Mouse (Mus musculus): Measurements from ENCODE around the gene Rfx4. TPM values are rescaled to one million over a fixed set of nuclear protein-coding genes. Genes with fewer than 3 reads are reported as not detected.

Rfx4 gene
- total and polyA plus RNA-seq, 2 experiments = 1.8 to 5.1 TPM

- no peaks in the 10 kb centered on the region for H3K27me3 ChIP-seq (ENCODE audit: control insufficient read depth, insufficient read depth, low read length)
- no peak overlapping the region for H3K4me3 ChIP-seq (ENCODE audit: insufficient read depth, low read depth, low read length)
- H3K36me3 ChIP-seq (ENCODE audit: control insufficient read depth, insufficient read depth, low read length) = no peaks in the 10 kb centered on the region
- no peaks in the 10 kb centered on the region; the same call in 1 of the 2 replicates for H3K4me1 ChIP-seq (ENCODE audit: control insufficient read depth, insufficient read depth, low read length)
- no peak for DNase-seq (ENCODE audit: extremely low read depth, low read depth, low spot score)
- H3K9ac ChIP-seq (ENCODE audit: low read depth, low read length) = no peak overlapping the region
- no peaks in the 10 kb centered on the region for H3K79me2 ChIP-seq (ENCODE audit: control insufficient read depth, insufficient read depth, low read length)
- WGBS = 70% methylated on average over 6 of the region's 6 CpGs
- no peak overlapping the region for H3K27ac ChIP-seq (replicated peaks; ENCODE audit: insufficient read depth, low read depth, low read length)
- TF ChIP-seq POLR2A (IDR thresholded peaks at IDR 0.05; ENCODE audit: extremely low read depth, insufficient read depth, low read length) (no peak), CTCF (IDR thresholded peaks at IDR 0.05; ENCODE audit: low read depth, low read length) (no peak)
These were observed 63.8 kb downstream of the Rfx4 start for GRCm38 (mm10) chr10:84819669-84820068.

GRCm38 (mm10) chr10:84820230-84820629, 64.4 kb downstream of the Rfx4 start:
- H3K79me2 ChIP-seq (ENCODE audit: control insufficient read depth, insufficient read depth, low read length) = no peaks in the 10 kb centered on the region
- H3K9ac ChIP-seq (ENCODE audit: low read depth, low read length) = no peak overlapping the region
- 69% methylated on average over 3 of the region's 3 CpGs for WGBS
- no peak for TF ChIP-seq POLR2A (IDR thresholded peaks at IDR 0.05; ENCODE audit: extremely low read depth, insufficient read depth, low read length)
- TF ChIP-seq CTCF (IDR thresholded peaks at IDR 0.05; ENCODE audit: low read depth, low read length) = no peak
- no peak overlapping the region for H3K4me3 ChIP-seq (ENCODE audit: insufficient read depth, low read depth, low read length)
- DNase-seq (ENCODE audit: extremely low read depth, low read depth, low spot score) = no peak
- no peak overlapping the region for H3K27ac ChIP-seq (replicated peaks; ENCODE audit: insufficient read depth, low read depth, low read length)
- H3K36me3 ChIP-seq (ENCODE audit: control insufficient read depth, insufficient read depth, low read length) = no peaks in the 10 kb centered on the region
- H3K4me1 ChIP-seq (ENCODE audit: control insufficient read depth, insufficient read depth, low read length) = no peaks in the 10 kb centered on the region; the same call in 1 of the 2 replicates
- no peaks in the 10 kb centered on the region for H3K27me3 ChIP-seq (ENCODE audit: control insufficient read depth, insufficient read depth, low read length)

GRCm38 (mm10) chr10:84822741-84823151, 66.9 kb downstream of the Rfx4 start:
- TF ChIP-seq CTCF (IDR thresholded peaks at IDR 0.05; ENCODE audit: low read depth, low read length) (no peak), POLR2A (IDR thresholded peaks at IDR 0.05; ENCODE audit: extremely low read depth, insufficient read depth, low read length) (no peak)
- Histone ChIP-seq H3K27ac (replicated peaks; ENCODE audit: insufficient read depth, low read depth, low read length) (no peak overlapping the region), H3K27me3 (ENCODE audit: control insufficient read depth, insufficient read depth, low read length) (no peaks in the 10 kb centered on the region), H3K9ac (ENCODE audit: low read depth, low read length) (no peak overlapping the region), H3K4me1 (ENCODE audit: control insufficient read depth, insufficient read depth, low read length) (no peaks in the 10 kb centered on the region; the same call in 1 of the 2 replicates), H3K79me2 (ENCODE audit: control insufficient read depth, insufficient read depth, low read length) (no peaks in the 10 kb centered on the region), H3K36me3 (ENCODE audit: control insufficient read depth, insufficient read depth, low read length) (no peaks in the 10 kb centered on the region), H3K4me3 (ENCODE audit: insufficient read depth, low read depth, low read length) (no peak overlapping the region)
- 78% methylated on average over 9 of the region's 9 CpGs for WGBS
- no peak for DNase-seq (ENCODE audit: extremely low read depth, low read depth, low spot score)

DNA sequence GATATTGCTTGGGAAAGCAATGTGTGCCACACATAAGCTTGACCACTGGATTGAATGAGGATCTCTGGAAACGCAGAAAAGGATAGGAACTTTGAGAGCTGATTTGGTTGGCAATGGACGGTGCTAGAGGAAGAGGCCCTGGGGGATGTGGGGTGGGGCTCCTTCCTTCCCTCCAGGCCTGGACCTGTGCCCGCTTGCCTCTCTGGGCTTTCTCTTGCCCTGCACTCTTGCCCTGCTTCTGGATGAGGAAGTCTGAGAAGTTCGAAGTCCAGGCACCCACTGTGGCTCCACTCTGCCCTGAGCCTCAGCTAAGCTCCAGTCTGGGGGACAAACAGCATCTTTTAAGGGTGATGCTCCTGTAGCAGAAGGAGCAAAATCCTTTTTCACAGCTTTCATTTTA, 67.8 kb downstream of the Rfx4 start:
- H3K79me2 ChIP-seq (ENCODE audit: control insufficient read depth, insufficient read depth, low read length) = no peaks in the 10 kb centered on the region
- no peak overlapping the region for H3K4me3 ChIP-seq (ENCODE audit: insufficient read depth, low read depth, low read length)
- H3K27ac ChIP-seq (replicated peaks; ENCODE audit: insufficient read depth, low read depth, low read length) = no peak overlapping the region
- H3K36me3 ChIP-seq (ENCODE audit: control insufficient read depth, insufficient read depth, low read length) = no peaks in the 10 kb centered on the region
- H3K4me1 ChIP-seq (ENCODE audit: control insufficient read depth, insufficient read depth, low read length) = no peaks in the 10 kb centered on the region; the same call in 1 of the 2 replicates
- no peak for DNase-seq (ENCODE audit: extremely low read depth, low read depth, low spot score)
- TF ChIP-seq POLR2A (IDR thresholded peaks at IDR 0.05; ENCODE audit: extremely low read depth, insufficient read depth, low read length) = no peak
- no peak for TF ChIP-seq CTCF (IDR thresholded peaks at IDR 0.05; ENCODE audit: low read depth, low read length)
- H3K9ac ChIP-seq (ENCODE audit: low read depth, low read length) = no peak overlapping the region
- 55% methylated on average over 4 of the region's 4 CpGs for WGBS
- H3K27me3 ChIP-seq (ENCODE audit: control insufficient read depth, insufficient read depth, low read length) = no peaks in the 10 kb centered on the region

DNA sequence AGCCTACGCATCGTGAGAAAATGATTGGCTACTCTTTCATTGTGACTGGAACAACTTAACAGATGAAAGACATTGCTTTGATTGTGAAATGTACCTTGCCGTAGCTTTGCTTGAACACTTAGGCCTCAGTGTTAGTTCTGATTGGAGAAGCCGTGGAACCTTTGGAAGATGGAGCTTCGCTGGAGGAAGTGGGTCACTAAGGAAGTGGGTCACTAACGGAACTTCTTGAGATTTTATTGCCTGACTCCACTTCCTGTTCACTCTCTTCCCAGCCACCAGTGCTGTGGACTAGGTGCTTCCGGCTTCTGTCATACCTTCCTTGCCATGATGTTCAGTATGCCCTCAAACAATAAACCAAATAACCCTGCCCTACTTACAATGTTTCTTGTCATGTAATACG, 73.1 kb downstream of the Rfx4 start:
- H3K27me3 ChIP-seq (ENCODE audit: control insufficient read depth, insufficient read depth, low read length) = no peaks in the 10 kb centered on the region
- TF ChIP-seq POLR2A (IDR thresholded peaks at IDR 0.05; ENCODE audit: extremely low read depth, insufficient read depth, low read length) (no peak), CTCF (IDR thresholded peaks at IDR 0.05; ENCODE audit: low read depth, low read length) (no peak)
- H3K36me3 ChIP-seq (ENCODE audit: control insufficient read depth, insufficient read depth, low read length) = no peaks in the 10 kb centered on the region
- H3K27ac ChIP-seq (replicated peaks; ENCODE audit: insufficient read depth, low read depth, low read length) = no peak overlapping the region
- no peak overlapping the region for H3K4me3 ChIP-seq (ENCODE audit: insufficient read depth, low read depth, low read length)
- WGBS = 82% methylated on average over 8 of the region's 8 CpGs
- H3K4me1 ChIP-seq (ENCODE audit: control insufficient read depth, insufficient read depth, low read length) = no peaks in the 10 kb centered on the region
- no peak overlapping the region for H3K9ac ChIP-seq (ENCODE audit: low read depth, low read length)
- DNase-seq (ENCODE audit: extremely low read depth, low read depth, low spot score) = no peak
- H3K79me2 ChIP-seq (ENCODE audit: control insufficient read depth, insufficient read depth, low read length) = no peaks in the 10 kb centered on the region

DNA sequence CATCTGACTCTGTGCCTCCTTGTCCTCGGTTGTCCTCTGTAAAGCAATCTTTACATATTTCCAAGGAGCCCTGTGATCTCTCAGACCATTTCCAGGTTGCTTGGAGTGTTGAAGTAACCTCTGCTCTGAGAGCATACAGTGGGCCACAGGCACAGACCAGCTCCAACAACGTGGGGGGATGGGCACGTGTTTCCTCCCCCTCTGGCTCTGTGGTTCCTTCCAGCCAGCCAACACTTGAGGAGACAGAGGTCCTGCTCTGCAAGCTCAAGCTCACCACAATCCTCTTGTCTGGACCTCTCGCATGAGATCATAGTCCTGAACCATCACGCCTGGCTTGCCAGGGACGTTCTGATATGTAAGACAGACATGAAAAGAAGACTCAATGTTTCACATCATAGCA, 79.7 kb downstream of the Rfx4 start:
- TF ChIP-seq CTCF (IDR thresholded peaks at IDR 0.05; ENCODE audit: low read depth, low read length) (no peak), POLR2A (IDR thresholded peaks at IDR 0.05; ENCODE audit: extremely low read depth, insufficient read depth, low read length) (no peak)
- H3K4me3 ChIP-seq (ENCODE audit: insufficient read depth, low read depth, low read length) = no peak overlapping the region
- 71% methylated on average over 6 of the region's 6 CpGs for WGBS

More for the DNA sequence above, 79.7 kb downstream of the Rfx4 start:
- Histone ChIP-seq H3K27me3 (ENCODE audit: control insufficient read depth, insufficient read depth, low read length) (no peaks in the 10 kb centered on the region), H3K36me3 (ENCODE audit: control insufficient read depth, insufficient read depth, low read length) (no peaks in the 10 kb centered on the region), H3K79me2 (ENCODE audit: control insufficient read depth, insufficient read depth, low read length) (no peaks in the 10 kb centered on the region), H3K9ac (ENCODE audit: low read depth, low read length) (no peak overlapping the region), H3K4me1 (ENCODE audit: control insufficient read depth, insufficient read depth, low read length) (no peaks in the 10 kb centered on the region), H3K27ac (replicated peaks; ENCODE audit: insufficient read depth, low read depth, low read length) (no peak overlapping the region)
- DNase-seq (ENCODE audit: extremely low read depth, low read depth, low spot score) = no peak

Data from liver, adult 2 months (tissue).